Mouse (Mus musculus) intestine, embryonic 16.5 days (tissue): ENCODE results near the gene Slc25a47. TPM values are rescaled to one million over a fixed set of nuclear protein-coding genes. Genes with fewer than 3 reads are reported as not detected.

Experiments used
- ATAC-seq: fragments of 200-750 bp; cut with Nextera tagmentation; 2 replicates; pipeline ENCODE4 v1.8.0; 2017; ENCODE audit warnings: moderate TSS enrichment, moderate library complexity
- H3K27ac ChIP-seq: fragments of 300-500 bp; sonication (generic); 2 replicates; pipeline ENCODE4 v1.5.1; 2014; ENCODE audit warnings: mild to moderate bottlenecking, low read length
- H3K27me3 ChIP-seq: fragments of 300-500 bp; sonication (generic); replicated peaks from 2 replicates; pipeline ENCODE4 v1.6.1; 2014; ENCODE audit warnings: low read length, control low read depth, mixed read lengths; ENCODE audit not compliant: control insufficient read depth, insufficient read depth
- H3K36me3 ChIP-seq: fragments of 300-500 bp; sonication (generic); 2 replicates; pipeline ENCODE4 v1.6.1; 2014; ENCODE audit warnings: low read length, control low read depth; ENCODE audit not compliant: control insufficient read depth, insufficient read depth
- H3K4me1 ChIP-seq: fragments of 300-500 bp; sonication (generic); 2 replicates; pipeline ENCODE4 v1.6.1; 2014; ENCODE audit warnings: low read length, control low read depth, mixed read lengths; ENCODE audit not compliant: control insufficient read depth, insufficient read depth
- H3K4me2 ChIP-seq: fragments of 300-500 bp; sonication (generic); 2 replicates; pipeline ENCODE4 v1.6.1; 2014; ENCODE audit warnings: low read depth, low read length, control low read depth
- H3K4me3 ChIP-seq: fragments of 300-500 bp; sonication (generic); 2 replicates; pipeline ENCODE4 v1.5.1; 2014; ENCODE audit warnings: mild to moderate bottlenecking, low read length
- H3K9ac ChIP-seq: fragments of 300-500 bp; sonication (generic); 2 replicates; pipeline ENCODE4 v1.6.1; 2014; ENCODE audit warnings: low read depth, low read length
- H3K9me3 ChIP-seq: fragments of 300-500 bp; sonication (generic); 2 replicates; pipeline ENCODE4 v1.6.1; 2016; ENCODE audit warnings: low read length, control low read depth; ENCODE audit not compliant: control insufficient read depth
- WGBS: fragments of 180-500 bp; shearing (Covaris S2); extraction: QIAGEN DNeasy Blood & Tissue Kit; methylation state at CpG from one replicate; pipeline ENCODE4 v1.1.7; 2014; 5-methylcytosine and 5-hydroxymethylcytosine counted together
- polyA plus RNA-seq: library from polyadenylated mRNA; unstranded; fragments of >200 nt; fragmentation: Nextera tagmentation; extraction: Ambion mirVana; gene quantifications from 2 replicates; pipeline ENCODE4 v1.2.1, GENCODE M21; 2015

Slc25a47 gene
- polyA plus RNA-seq, 1 experiment from 2014 or later, result 9.1 TPM

DNA sequence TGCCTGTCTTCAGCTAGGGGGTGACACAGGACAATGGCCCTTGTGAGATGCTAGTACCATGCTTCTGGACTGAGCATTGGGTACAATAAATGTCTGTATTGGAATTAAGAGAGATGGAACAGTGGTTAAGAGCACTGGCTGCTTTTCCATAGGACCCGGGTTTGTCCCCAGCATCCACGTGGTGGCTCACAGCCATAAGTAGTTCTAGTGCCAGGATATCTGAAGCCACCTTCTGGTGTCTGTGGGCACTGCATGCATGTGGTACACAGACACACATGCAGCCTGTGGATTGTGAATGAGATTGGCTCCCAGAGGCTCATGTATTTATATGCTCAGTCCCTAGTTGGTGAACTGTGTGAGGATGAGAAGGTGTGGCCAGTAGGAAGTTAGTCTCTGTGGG lies 33.7 kb downstream of the Slc25a47 start:
- ATAC-seq, result no peak
- H3K9ac ChIP-seq, result no peak overlapping the region
- H3K4me1 ChIP-seq, result no peaks in the 10 kb centered on the region
- no peak overlapping the region for H3K27ac ChIP-seq
- no peak overlapping the region for H3K4me3 ChIP-seq
- H3K9me3 ChIP-seq, result no peaks in the 10 kb centered on the region
- no peaks in the 10 kb centered on the region for H3K27me3 ChIP-seq
- 90% methylated on average over 2 of the region's 2 CpGs for WGBS
- peaks cover 31% of the 10 kb centered on the region for H3K36me3 ChIP-seq
- no peak overlapping the region for H3K4me2 ChIP-seq

DNA sequence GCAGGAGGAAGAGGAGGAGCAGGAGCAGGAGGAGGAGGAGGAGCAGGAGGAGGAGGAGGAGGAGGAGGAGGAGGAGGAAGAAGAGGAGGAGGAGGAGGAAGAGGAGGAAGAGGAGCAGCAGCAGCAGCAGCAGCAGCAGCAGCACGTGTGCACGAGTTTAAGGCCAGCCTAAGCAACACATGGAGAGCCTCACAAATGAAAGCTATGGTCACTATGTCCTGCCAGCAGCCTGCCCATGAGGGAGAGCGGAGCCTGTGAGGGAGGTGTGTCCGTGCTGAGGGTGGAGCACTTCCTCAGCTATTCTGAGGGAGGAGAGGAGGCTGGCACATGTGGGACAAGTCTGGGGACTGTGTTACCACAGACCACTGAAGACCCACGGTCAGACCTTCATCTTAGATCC lies 37.3 kb downstream of the Slc25a47 start:
- Histone ChIP-seq H3K36me3 (peaks cover 22% of the 10 kb centered on the region), H3K4me1 (no peaks in the 10 kb centered on the region), H3K4me2 (no peak overlapping the region), H3K9ac (no peak overlapping the region), H3K27me3 (no peaks in the 10 kb centered on the region), H3K9me3 (no peaks in the 10 kb centered on the region), H3K27ac (no peak overlapping the region), H3K4me3 (no peak overlapping the region)
- no peak for ATAC-seq
- 75% methylated on average over 5 of the region's 5 CpGs for WGBS

DNA sequence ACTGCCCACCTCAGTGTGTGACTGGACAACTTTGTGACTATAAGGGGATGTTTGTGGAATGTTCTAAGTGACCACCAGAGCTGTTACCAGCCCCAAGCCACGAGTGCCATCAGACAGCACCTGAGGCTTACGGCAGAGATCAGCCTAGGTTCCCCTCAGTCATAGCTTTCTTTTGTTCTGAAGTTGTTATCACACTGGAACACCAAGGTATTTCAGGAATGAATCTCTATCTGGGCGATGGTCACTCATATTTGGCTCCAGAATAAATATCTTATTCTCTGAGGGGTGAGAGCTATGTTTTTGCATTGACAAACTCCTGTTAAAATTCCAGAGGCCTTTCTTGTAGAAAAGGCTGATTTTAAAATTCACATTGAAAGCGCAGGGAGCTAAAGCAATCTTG lies 43.3 kb downstream of the Slc25a47 start:
- no peak overlapping the region for H3K4me2 ChIP-seq
- 0 out of 2 replicates have a peak, but pooled peaks cover 3% of the 10 kb centered on the region for H3K4me1 ChIP-seq
- H3K27me3 ChIP-seq, result no peaks in the 10 kb centered on the region
- no peak overlapping the region for H3K27ac ChIP-seq
- 81% methylated on average over 4 of the region's 4 CpGs for WGBS
- H3K9me3 ChIP-seq, result no peaks in the 10 kb centered on the region
- no peak overlapping the region for H3K9ac ChIP-seq
- no peak for ATAC-seq
- no peak overlapping the region for H3K4me3 ChIP-seq
- H3K36me3 ChIP-seq, result peaks cover 3% of the 10 kb centered on the region

DNA sequence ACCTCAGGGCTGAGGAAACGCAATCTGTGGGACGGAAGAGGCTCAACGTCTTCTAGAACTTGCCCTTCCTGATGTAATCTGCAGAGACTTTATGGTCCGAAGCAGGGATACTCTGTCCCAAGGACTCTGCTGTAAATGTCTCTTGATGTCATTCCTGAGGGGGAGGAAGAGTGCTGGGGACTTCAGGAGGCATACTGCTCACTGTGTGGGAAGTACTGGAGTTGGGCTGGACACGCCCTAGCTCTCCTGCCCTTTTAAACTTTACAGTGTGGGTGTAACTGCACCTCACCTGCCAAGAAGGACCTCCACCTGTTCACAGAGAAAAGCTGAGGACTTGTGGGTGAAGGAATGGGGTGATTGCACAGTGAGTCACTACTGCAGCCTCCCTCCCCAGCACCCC lies 44.8 kb downstream of the Slc25a47 start:
- Histone ChIP-seq H3K27me3 (no peaks in the 10 kb centered on the region), H3K4me3 (no peak overlapping the region), H3K9ac (no peak overlapping the region), H3K27ac (peak overlapping the region; percentile 67), H3K36me3 (peaks cover 3% of the 10 kb centered on the region), H3K4me2 (no peak overlapping the region), H3K9me3 (no peaks in the 10 kb centered on the region), H3K4me1 (0 out of 2 replicates have a peak, but pooled peaks cover 3% of the 10 kb centered on the region)
- 70% methylated on average over 5 of the region's 5 CpGs for WGBS
- ATAC-seq, result peak; percentile 94

DNA sequence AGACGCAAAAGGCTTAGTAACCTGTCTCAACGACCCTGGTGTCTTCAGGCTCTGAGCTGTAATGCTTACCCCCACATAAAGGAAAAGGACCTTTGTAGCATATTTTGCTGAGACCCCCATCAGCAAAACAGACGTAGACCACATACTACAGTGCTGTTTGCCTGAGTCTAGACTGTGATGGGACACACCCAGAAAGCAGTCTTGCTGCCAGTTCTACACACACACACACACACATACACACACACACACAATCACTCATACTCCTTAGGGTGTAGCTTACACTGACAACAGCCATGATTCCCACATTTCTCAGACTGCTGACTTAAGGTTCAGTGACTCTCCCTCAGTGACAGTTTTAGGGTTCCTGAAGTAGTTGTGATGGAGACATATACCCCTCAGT lies 45.3 kb downstream of the Slc25a47 start:
- Histone ChIP-seq H3K36me3 (peaks cover 3% of the 10 kb centered on the region), H3K9me3 (no peaks in the 10 kb centered on the region), H3K4me1 (0 out of 2 replicates have a peak, but pooled peaks cover 3% of the 10 kb centered on the region), H3K9ac (no peak overlapping the region), H3K27ac (peak overlapping the region; percentile 67), H3K4me2 (no peak overlapping the region), H3K4me3 (no peak overlapping the region), H3K27me3 (no peaks in the 10 kb centered on the region)
- WGBS, result 69% methylated on average over 3 of the region's 3 CpGs
- ATAC-seq, result peak; percentile 37; the same call in 1 of the 2 replicates

DNA sequence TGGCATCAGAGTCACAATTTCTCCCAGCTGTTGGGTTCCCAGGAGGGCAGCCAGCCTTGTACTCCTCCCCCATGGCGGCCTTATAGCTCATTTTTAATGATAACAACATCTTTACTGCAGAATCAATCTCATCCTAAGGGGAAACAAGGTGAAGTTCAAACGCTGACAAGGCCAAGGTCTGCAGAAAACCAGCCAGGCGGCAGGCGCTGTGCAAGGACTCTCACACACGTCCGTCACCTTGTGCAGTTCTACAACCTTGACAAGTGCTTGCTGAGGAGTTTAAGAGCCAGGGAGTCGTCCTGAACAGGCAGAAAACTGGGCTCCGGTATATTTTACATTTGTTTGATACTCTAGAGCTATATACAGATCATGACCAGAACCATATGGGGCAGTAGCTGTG lies 46.9 kb downstream of the Slc25a47 start:
- no peak for ATAC-seq
- no peaks in the 10 kb centered on the region for H3K9me3 ChIP-seq
- WGBS, result 84% methylated on average over 8 of the region's 8 CpGs
- H3K4me2 ChIP-seq, result no peak overlapping the region
- no peak overlapping the region for H3K9ac ChIP-seq
- H3K4me3 ChIP-seq, result no peak overlapping the region
- no peaks in the 10 kb centered on the region for H3K27me3 ChIP-seq
- peaks cover 6% of the 10 kb centered on the region for H3K36me3 ChIP-seq
- 0 out of 2 replicates have a peak, but pooled peaks cover 3% of the 10 kb centered on the region for H3K4me1 ChIP-seq
- H3K27ac ChIP-seq, result no peak overlapping the region

DNA sequence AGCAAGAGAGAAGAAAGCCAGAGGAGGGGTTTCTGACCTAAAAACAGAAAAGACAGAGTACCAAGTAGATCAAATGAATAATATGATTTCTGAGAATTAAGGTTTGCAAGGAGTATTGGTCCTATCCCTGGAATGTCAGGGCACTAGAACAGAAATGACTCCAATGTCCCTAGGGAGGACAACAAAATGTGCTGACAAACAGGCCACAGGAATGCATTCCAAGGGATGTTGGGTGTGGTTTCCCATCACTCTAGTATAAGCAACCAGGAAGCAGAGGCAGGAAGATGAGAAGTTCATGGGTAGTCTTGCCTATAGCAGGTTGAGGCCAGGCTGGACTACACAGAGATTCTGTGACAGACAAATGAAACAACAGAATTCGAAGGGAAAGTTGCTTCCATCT lies 50.1 kb downstream of the Slc25a47 start:
- ATAC-seq, result no peak
- H3K9ac ChIP-seq, result no peak overlapping the region
- H3K36me3 ChIP-seq, result peaks cover 6% of the 10 kb centered on the region; the same call in 1 of the 2 replicates
- 96% methylated on average over 1 of the region's 1 CpGs for WGBS
- no peaks in the 10 kb centered on the region for H3K9me3 ChIP-seq
- H3K4me3 ChIP-seq, result no peak overlapping the region
- no peaks in the 10 kb centered on the region for H3K27me3 ChIP-seq
- H3K27ac ChIP-seq, result no peak overlapping the region
- H3K4me2 ChIP-seq, result no peak overlapping the region
- 0 out of 2 replicates have a peak, but pooled peaks cover 1% of the 10 kb centered on the region for H3K4me1 ChIP-seq

DNA sequence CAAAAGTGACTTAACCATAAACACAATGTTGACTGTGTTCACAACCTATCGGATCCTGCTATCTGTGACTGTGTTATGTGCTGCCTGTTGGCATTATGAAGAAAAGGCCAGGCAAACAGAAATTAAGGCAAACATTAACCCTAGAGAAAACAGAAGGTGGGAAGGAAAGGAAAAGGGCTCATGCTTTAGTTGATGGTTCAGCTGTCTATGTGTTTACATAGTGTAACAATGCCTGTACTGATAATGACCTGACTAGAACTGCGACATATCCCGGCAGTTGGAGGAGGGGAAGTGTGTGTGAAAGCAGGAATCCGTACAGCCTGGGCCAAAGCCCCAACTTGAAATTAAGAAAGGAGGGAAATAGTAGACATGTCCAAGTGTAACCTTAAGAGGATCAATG lies 51.2 kb downstream of the Slc25a47 start:
- H3K27me3 ChIP-seq, result no peaks in the 10 kb centered on the region
- WGBS, result 65% methylated on average over 4 of the region's 4 CpGs
- H3K9ac ChIP-seq, result no peak overlapping the region
- peak; percentile 84 for ATAC-seq
- H3K27ac ChIP-seq, result no peak overlapping the region
- peaks cover 6% of the 10 kb centered on the region; the same call in 1 of the 2 replicates for H3K36me3 ChIP-seq
- no peaks in the 10 kb centered on the region; the same call in 1 of the 2 replicates for H3K4me1 ChIP-seq
- H3K9me3 ChIP-seq, result no peaks in the 10 kb centered on the region
- H3K4me2 ChIP-seq, result no peak overlapping the region
- H3K4me3 ChIP-seq, result no peak overlapping the region

DNA sequence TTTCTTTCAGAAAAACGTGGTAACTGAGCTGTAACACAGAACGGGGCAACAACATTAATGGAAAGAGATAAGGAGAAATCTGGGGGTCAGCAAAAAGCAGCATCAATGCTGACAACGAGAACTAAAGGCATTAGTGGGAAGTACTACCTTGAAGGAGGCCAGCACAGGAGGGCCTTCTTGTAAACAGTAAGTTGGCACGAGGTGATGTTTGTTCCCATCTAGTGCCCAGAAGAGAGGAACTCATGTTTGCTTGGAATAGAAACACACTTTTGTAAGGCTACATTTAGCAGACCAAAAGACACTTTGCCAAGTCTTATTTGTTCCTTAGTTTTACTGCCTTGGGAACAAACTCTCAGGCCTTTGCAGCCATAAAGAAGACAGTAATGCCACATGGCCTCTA lies 52.8 kb downstream of the Slc25a47 start:
- ATAC-seq, result no peak
- H3K27me3 ChIP-seq, result no peaks in the 10 kb centered on the region
- 66% methylated on average over 4 of the region's 4 CpGs for WGBS
- no peak overlapping the region for H3K4me3 ChIP-seq
- H3K4me1 ChIP-seq, result peaks cover 11% of the 10 kb centered on the region; the same call in 1 of the 2 replicates
- peaks cover 6% of the 10 kb centered on the region; the same call in 1 of the 2 replicates for H3K36me3 ChIP-seq
- no peaks in the 10 kb centered on the region for H3K9me3 ChIP-seq
- H3K9ac ChIP-seq, result no peak overlapping the region
- no peak overlapping the region for H3K27ac ChIP-seq
- H3K4me2 ChIP-seq, result no peak overlapping the region
